Mouse (Mus musculus): ENCODE measurements around the gene Gfra1. TPM values are rescaled to one million over a fixed set of nuclear protein-coding genes. Genes with fewer than 3 reads are reported as not detected.

The Gfra1 gene
- polyA plus RNA-seq, 1 experiment from 2014 or later: 39.8 TPM

Other genes with a start within 250 kb of the Gfra1 start
- not detected in 2 replicates for gene Ccdc172, start 56.1 kb upstream of the Gfra1 start, polyA plus RNA-seq (2015; fragmentation: Nextera tagmentation; extraction: Ambion mirVana)
- 1.6 and 2.0 TPM in 2 replicates for gene Pnlip, start 196.6 kb upstream of the Gfra1 start, polyA plus RNA-seq (2015; fragmentation: Nextera tagmentation; extraction: Ambion mirVana)